Comparison of ENCODE assay signal across 9 mouse cellular contexts in the genomic region with DNA sequence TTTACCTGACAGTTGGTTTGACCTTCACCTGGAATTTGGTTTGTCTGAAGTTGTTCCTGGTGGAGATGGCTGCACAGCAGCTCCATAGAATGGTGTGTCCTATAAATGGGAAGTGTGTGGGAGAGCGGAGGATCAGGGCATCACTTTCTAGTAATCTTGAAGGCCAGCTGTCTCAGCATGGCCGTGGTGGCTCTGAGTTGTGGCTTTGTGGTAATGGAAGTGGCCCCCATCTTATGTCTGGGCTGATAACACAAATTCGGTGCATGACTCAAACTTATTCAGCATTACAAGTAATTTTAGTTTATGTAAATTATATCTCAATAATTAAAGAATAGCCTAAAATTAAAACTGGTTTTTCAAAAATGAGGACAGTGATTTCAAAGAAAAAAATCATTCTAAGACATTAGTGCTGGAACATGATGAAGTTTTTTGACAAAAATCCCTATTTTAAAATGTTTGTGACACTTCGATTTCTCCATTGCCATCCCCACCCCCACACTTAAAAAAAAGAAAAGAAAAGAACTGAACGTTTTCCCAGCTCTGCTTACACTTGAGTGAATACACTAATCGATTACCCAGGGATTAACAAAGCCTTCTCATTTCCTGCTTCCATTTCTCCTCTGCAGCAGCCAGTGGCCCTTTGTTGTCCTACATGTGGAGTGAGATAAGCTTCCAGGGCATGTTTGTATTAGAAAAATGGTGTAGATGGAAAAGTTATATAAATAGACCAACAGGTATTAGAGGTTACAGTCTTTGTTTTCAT.
DNase-seq lines count a peak whose midpoint lies in the region; ATAC-seq and TF ChIP-seq lines count a peak whose summit lies in the region.
"Had no signal": no experiment of that assay in that cellular context is flagged by ENCODE, and none has a peak within 500 bp of the region (broad histone marks: within the 10 kb centered on the region; RNA-seq: fewer than 3 reads in every experiment).

No protein-coding gene starts in this region.

- no peak overlapping the region for H3K4me3 ChIP-seq in hindbrain, embryonic 10.5 days
- no peak overlapping the region for H3K4me3 ChIP-seq in hindbrain, embryonic 16.5 days (ENCODE audit: low read length)
- no peak overlapping the region for H3K4me3 ChIP-seq in hindbrain, embryonic 13.5 days
- H3K4me3 ChIP-seq in midbrain, embryonic 14.5 days (replicated peaks; ENCODE audit: low read depth, low read length) = no peak overlapping the region
- H3K4me3 ChIP-seq: heart, adult 2 months had no signal

- peak overlapping the region; percentile 83 for H3K27ac ChIP-seq in hindbrain, embryonic 10.5 days
- no peak overlapping the region for H3K27ac ChIP-seq in hindbrain, embryonic 16.5 days (ENCODE audit: low read depth, low read length)
- peak overlapping the region; percentile 45 for H3K27ac ChIP-seq in hindbrain, embryonic 13.5 days
- peak overlapping the region; percentile 42; the same call in 1 of the 2 replicates for H3K27ac ChIP-seq in midbrain, embryonic 14.5 days (replicated peaks; ENCODE audit: low read depth, low read length)

- no peaks in the 10 kb centered on the region for H3K27me3 ChIP-seq in hindbrain, embryonic 10.5 days (ENCODE audit: insufficient read depth, poor library complexity, severe bottlenecking)
- no peaks in the 10 kb centered on the region for H3K27me3 ChIP-seq in hindbrain, embryonic 16.5 days (replicated peaks; ENCODE audit: control insufficient read depth, insufficient read depth, low read length)
- no peaks in the 10 kb centered on the region for H3K27me3 ChIP-seq in hindbrain, embryonic 13.5 days
- no peaks in the 10 kb centered on the region for H3K27me3 ChIP-seq in midbrain, embryonic 14.5 days (ENCODE audit: control insufficient read depth, insufficient read depth, low read length)

- peaks cover 95% of the 10 kb centered on the region for H3K4me1 ChIP-seq in hindbrain, embryonic 10.5 days (replicated peaks)
- H3K4me1 ChIP-seq in hindbrain, embryonic 16.5 days (ENCODE audit: control insufficient read depth, insufficient read depth, low read depth, low read length) = peaks cover 12% of the 10 kb centered on the region
- peaks cover 62% of the 10 kb centered on the region for H3K4me1 ChIP-seq in hindbrain, embryonic 13.5 days (replicated peaks)
- H3K4me1 ChIP-seq in midbrain, embryonic 14.5 days (ENCODE audit: control insufficient read depth, insufficient read depth, low read length) = peaks cover 16% of the 10 kb centered on the region

- TF ChIP-seq POLR2A in brain, embryonic 14.5 days (IDR thresholded peaks at IDR 0.05; ENCODE audit: borderline replicate concordance, extremely low read depth, insufficient read depth, insufficient read length, poor library complexity, severe bottlenecking) = no peak

- H3K4me2 ChIP-seq in hindbrain, embryonic 16.5 days (ENCODE audit: low read length) = no peak overlapping the region
- H3K4me2 ChIP-seq in hindbrain, embryonic 13.5 days = no peak overlapping the region
- H3K4me2 ChIP-seq in midbrain, embryonic 14.5 days (ENCODE audit: low read length) = no peak overlapping the region

- H3K9me3 ChIP-seq in hindbrain, embryonic 10.5 days = no peaks in the 10 kb centered on the region
- no peaks in the 10 kb centered on the region for H3K9me3 ChIP-seq in hindbrain, embryonic 16.5 days (ENCODE audit: control insufficient read depth, low read length)
- H3K9me3 ChIP-seq in hindbrain, embryonic 13.5 days = no peaks in the 10 kb centered on the region
- no peaks in the 10 kb centered on the region for H3K9me3 ChIP-seq in midbrain, embryonic 14.5 days (ENCODE audit: control insufficient read depth, low read length)

- ATAC-seq in hindbrain, embryonic 16.5 days = no peak
- no peak for ATAC-seq in hindbrain, embryonic 13.5 days (ENCODE audit: low FRiP score)
- ATAC-seq in midbrain, embryonic 14.5 days (ENCODE audit: low FRiP score, low TSS enrichment) = no peak

- no peak for TF ChIP-seq CTCF in brain, embryonic 14.5 days (IDR thresholded peaks at IDR 0.05; ENCODE audit: borderline replicate concordance, extremely low read depth, insufficient read depth, insufficient read length)

- no peaks in the 10 kb centered on the region for H3K36me3 ChIP-seq in hindbrain, embryonic 10.5 days
- no peaks in the 10 kb centered on the region for H3K36me3 ChIP-seq in hindbrain, embryonic 16.5 days (ENCODE audit: control insufficient read depth, insufficient read depth, low read length)
- no peaks in the 10 kb centered on the region for H3K36me3 ChIP-seq in hindbrain, embryonic 13.5 days
- H3K36me3 ChIP-seq in midbrain, embryonic 14.5 days (ENCODE audit: control insufficient read depth, insufficient read depth, low read length) = no peaks in the 10 kb centered on the region

- no peak for DNase-seq in hindbrain, embryonic 10.5 days (ENCODE audit: low spot score)
- DNase-seq in brain, embryonic 14.5 days (ENCODE audit: low read depth) = peak; percentile 73
- DNase-seq in midbrain, embryonic 14.5 days = peak; percentile 55
- no peak for DNase-seq in urinary bladder, postnatal 4 days (ENCODE audit: low spot score in 2 of 2)
- DNase-seq in spleen, postnatal 10 days (ENCODE audit: low spot score in 2 of 2) = no peak
- no peak for DNase-seq in right cerebral cortex, postnatal 10 days (ENCODE audit: low spot score in 2 of 2)

- H3K9ac ChIP-seq in hindbrain, embryonic 16.5 days (ENCODE audit: low read depth, low read length) = no peak overlapping the region
- H3K9ac ChIP-seq in hindbrain, embryonic 13.5 days = no peak overlapping the region
- no peak overlapping the region for H3K9ac ChIP-seq in midbrain, embryonic 14.5 days (replicated peaks; ENCODE audit: low read length)

- 29% methylated on average over 6 of the region's 6 CpGs for WGBS in hindbrain, embryonic 10.5 days
- WGBS in hindbrain, embryonic 16.5 days = 21% methylated on average over 6 of the region's 6 CpGs
- 22% methylated on average over 6 of the region's 6 CpGs for WGBS in hindbrain, embryonic 13.5 days
- 11% methylated on average over 6 of the region's 6 CpGs for WGBS in midbrain, embryonic 14.5 days

Comparison
In these comparisons a context has a peak if more than half of its experiments do, and no peak if none do; other contexts are left out.
1. DNase-seq: peak in brain, embryonic 14.5 days (single experiment) and midbrain, embryonic 14.5 days (single experiment); none in hindbrain, embryonic 10.5 days (single experiment), urinary bladder, postnatal 4 days (0 of 2), spleen, postnatal 10 days (0 of 2) and right cerebral cortex, postnatal 10 days (0 of 2).